Mouse (Mus musculus): ENCODE results near the gene Rpap3. TPM values are rescaled to one million over a fixed set of nuclear protein-coding genes. Genes with fewer than 3 reads are reported as not detected.

The Rpap3 gene
- polyA plus RNA-seq (2015; fragmentation: Illumina TruSeq; extraction: RNeasy Lipid Tissue Mini Kit (QIAGEN cat#74804); ENCODE audit: insufficient read depth, low read depth, low replicate concordance) = 2.3 TPM

GRCm38 (mm10) chr15:97705211-97706050 is at the start of gene Rpap3:
Gene Rpap3, minus strand, starts transcription at chr15:97705825.

GRCm38 (mm10) chr15:97731111-97731510 is 25.5 kb upstream of the Rpap3 start, which contains the start of gene Endou:
Gene Endou, minus strand, starts transcription at chr15:97731339.

Other genes starting within 250 kb of the Rpap3 start
- 1.1 TPM for gene Endou, start 25.5 kb upstream of the Rpap3 start, polyA plus RNA-seq (2015; fragmentation: Illumina TruSeq; extraction: RNeasy Lipid Tissue Mini Kit (QIAGEN cat#74804); ENCODE audit: insufficient read depth, low read depth, low replicate concordance)
- 15.4 TPM for gene Rapgef3, start 62.1 kb upstream of the Rpap3 start, polyA plus RNA-seq (2015; fragmentation: Illumina TruSeq; extraction: RNeasy Lipid Tissue Mini Kit (QIAGEN cat#74804); ENCODE audit: insufficient read depth, low read depth, low replicate concordance)
- 23.5 TPM for gene Slc48a1, start 72.7 kb upstream of the Rpap3 start, polyA plus RNA-seq (2015; fragmentation: Illumina TruSeq; extraction: RNeasy Lipid Tissue Mini Kit (QIAGEN cat#74804); ENCODE audit: insufficient read depth, low read depth, low replicate concordance)
- 22.3 TPM for gene Hdac7, start 138.7 kb upstream of the Rpap3 start, polyA plus RNA-seq (2015; fragmentation: Illumina TruSeq; extraction: RNeasy Lipid Tissue Mini Kit (QIAGEN cat#74804); ENCODE audit: insufficient read depth, low read depth, low replicate concordance)
- gene Vdr, start 204.8 kb upstream of the Rpap3 start, polyA plus RNA-seq (2015; fragmentation: Illumina TruSeq; extraction: RNeasy Lipid Tissue Mini Kit (QIAGEN cat#74804); ENCODE audit: insufficient read depth, low read depth, low replicate concordance) = 5.1 TPM